Mouse (Mus musculus): ENCODE data around the gene Prcp. TPM values are rescaled to one million over a fixed set of nuclear protein-coding genes. Genes with fewer than 3 reads are reported as not detected.

Prcp gene
- polyA plus RNA-seq (2012; ENCODE audit: insufficient read depth, insufficient read length, missing spikeins): 11.4 and 11.9 TPM in 2 replicates

- 0 out of 2 replicates have a peak, but pooled peaks cover 3% of the 10 kb centered on the region for H3K4me1 ChIP-seq (ENCODE audit: control insufficient read depth, insufficient read depth, insufficient read length, low read length)
- H3K27ac ChIP-seq (replicated peaks; ENCODE audit: low read depth, low read length): peak within 1 kb of the TSS; percentile 92
- H3K4me3 ChIP-seq (ENCODE audit: insufficient read depth, low read depth, low read length): peak within 1 kb of the TSS; percentile 71
Measured at GRCm38 (mm10) chr7:92874116-92874675, at the start of gene Prcp, which contains the start of gene Ddias. Gene Prcp (plus strand): TSS chr7:92874470. Gene Ddias (minus strand): TSS chr7:92874247.

DNA sequence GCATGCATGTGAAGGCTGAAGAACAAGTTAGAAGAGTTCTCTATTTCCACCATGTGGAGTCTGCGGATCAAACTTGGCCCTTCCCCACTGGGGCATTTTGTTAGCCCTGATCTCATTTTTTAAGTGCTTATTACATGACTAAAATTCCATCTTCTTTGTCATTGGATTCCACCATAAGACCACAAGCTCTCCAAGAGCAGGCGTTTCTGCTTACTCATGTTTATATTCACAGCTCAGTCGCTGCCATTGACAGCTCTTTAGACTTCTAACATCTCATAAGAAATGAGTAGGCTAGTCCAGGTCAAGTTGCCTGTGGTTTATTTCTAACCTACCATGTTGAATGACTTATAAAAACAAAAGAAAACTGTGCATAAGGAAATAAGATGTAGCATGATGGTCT lies 48.0 kb upstream of the Prcp start:
- Histone ChIP-seq H3K4me1 (ENCODE audit: control insufficient read depth, insufficient read depth, insufficient read length, low read length) (no peaks in the 10 kb centered on the region), H3K4me3 (ENCODE audit: insufficient read depth, low read depth, low read length) (no peak overlapping the region), H3K27ac (replicated peaks; ENCODE audit: low read depth, low read length) (no peak overlapping the region)

- Histone ChIP-seq H3K4me3 (ENCODE audit: insufficient read depth, low read depth, low read length) (no peak overlapping the region), H3K4me1 (ENCODE audit: control insufficient read depth, insufficient read depth, insufficient read length, low read length) (no peaks in the 10 kb centered on the region), H3K27ac (replicated peaks; ENCODE audit: low read depth, low read length) (no peak overlapping the region)
Measured at GRCm38 (mm10) chr7:92827981-92828380, 46.3 kb upstream of the Prcp start.

- H3K27ac ChIP-seq (replicated peaks; ENCODE audit: low read depth, low read length): no peak overlapping the region
- H3K4me1 ChIP-seq (ENCODE audit: control insufficient read depth, insufficient read depth, insufficient read length, low read length): no peaks in the 10 kb centered on the region
Measured at GRCm38 (mm10) chr7:92832395-92832794, 41.9 kb upstream of the Prcp start.

DNA sequence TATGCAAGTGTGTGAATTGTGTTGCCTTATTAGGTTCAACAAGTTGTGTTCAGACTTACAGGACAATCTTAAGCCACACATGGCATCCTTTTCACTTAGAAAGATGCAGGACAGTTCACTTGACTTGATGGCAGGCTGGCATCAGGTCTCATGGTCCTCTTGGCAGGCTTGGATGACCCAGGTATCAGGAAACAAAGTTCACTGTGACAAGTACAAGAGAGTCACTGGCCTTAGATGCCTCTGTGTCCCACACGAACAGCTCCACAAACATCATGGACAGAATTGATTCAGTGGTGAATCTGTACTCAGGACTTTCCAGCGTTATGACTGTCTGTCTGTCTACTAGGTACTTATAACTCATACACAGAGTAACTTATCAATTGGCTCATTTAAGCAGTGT lies 39.9 kb upstream of the Prcp start:
- H3K4me3 ChIP-seq (ENCODE audit: insufficient read depth, low read depth, low read length): no peak overlapping the region

More at GRCm38 (mm10) chr7:92832395-92832794, 41.9 kb upstream of the Prcp start:
- H3K4me3 ChIP-seq (ENCODE audit: insufficient read depth, low read depth, low read length): no peak overlapping the region

GRCm38 (mm10) chr7:92836447-92836846 lies 37.8 kb upstream of the Prcp start:
- Histone ChIP-seq H3K4me3 (ENCODE audit: insufficient read depth, low read depth, low read length) (no peak overlapping the region), H3K27ac (replicated peaks; ENCODE audit: low read depth, low read length) (no peak overlapping the region), H3K4me1 (ENCODE audit: control insufficient read depth, insufficient read depth, insufficient read length, low read length) (no peaks in the 10 kb centered on the region)

More for the DNA sequence above, 39.9 kb upstream of the Prcp start:
- Histone ChIP-seq H3K4me1 (ENCODE audit: control insufficient read depth, insufficient read depth, insufficient read length, low read length) (no peaks in the 10 kb centered on the region), H3K27ac (replicated peaks; ENCODE audit: low read depth, low read length) (no peak overlapping the region)

DNA sequence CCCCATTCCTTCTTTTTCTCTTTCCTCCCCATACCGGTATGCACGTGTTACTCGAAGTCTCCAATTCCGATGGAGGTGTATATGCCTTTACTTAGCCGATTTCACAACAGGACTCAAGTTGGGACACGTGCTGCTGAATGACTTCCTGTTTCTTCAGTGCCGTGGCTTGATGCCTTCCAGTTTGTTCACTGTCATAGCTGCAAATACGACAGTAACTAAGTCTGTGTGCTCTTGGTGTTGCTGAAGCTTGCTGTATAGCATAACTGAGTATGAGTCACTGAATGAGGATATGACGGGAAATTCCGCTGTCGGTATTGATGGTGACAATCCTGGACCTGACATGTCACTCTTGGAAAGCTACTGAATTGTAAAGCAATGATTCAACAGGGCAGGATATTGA lies 37.0 kb upstream of the Prcp start:
- Histone ChIP-seq H3K4me1 (ENCODE audit: control insufficient read depth, insufficient read depth, insufficient read length, low read length) (no peaks in the 10 kb centered on the region), H3K27ac (replicated peaks; ENCODE audit: low read depth, low read length) (no peak overlapping the region), H3K4me3 (ENCODE audit: insufficient read depth, low read depth, low read length) (no peak overlapping the region)

GRCm38 (mm10) chr7:92837907-92838306 lies 36.4 kb upstream of the Prcp start:
- no peaks in the 10 kb centered on the region for H3K4me1 ChIP-seq (ENCODE audit: control insufficient read depth, insufficient read depth, insufficient read length, low read length)
- H3K4me3 ChIP-seq (ENCODE audit: insufficient read depth, low read depth, low read length): no peak overlapping the region
- H3K27ac ChIP-seq (replicated peaks; ENCODE audit: low read depth, low read length): no peak overlapping the region

- Histone ChIP-seq H3K4me1 (ENCODE audit: control insufficient read depth, insufficient read depth, insufficient read length, low read length) (no peaks in the 10 kb centered on the region), H3K27ac (replicated peaks; ENCODE audit: low read depth, low read length) (no peak overlapping the region), H3K4me3 (ENCODE audit: insufficient read depth, low read depth, low read length) (no peak overlapping the region)
Measured at GRCm38 (mm10) chr7:92842254-92842653, 32.0 kb upstream of the Prcp start.

DNA sequence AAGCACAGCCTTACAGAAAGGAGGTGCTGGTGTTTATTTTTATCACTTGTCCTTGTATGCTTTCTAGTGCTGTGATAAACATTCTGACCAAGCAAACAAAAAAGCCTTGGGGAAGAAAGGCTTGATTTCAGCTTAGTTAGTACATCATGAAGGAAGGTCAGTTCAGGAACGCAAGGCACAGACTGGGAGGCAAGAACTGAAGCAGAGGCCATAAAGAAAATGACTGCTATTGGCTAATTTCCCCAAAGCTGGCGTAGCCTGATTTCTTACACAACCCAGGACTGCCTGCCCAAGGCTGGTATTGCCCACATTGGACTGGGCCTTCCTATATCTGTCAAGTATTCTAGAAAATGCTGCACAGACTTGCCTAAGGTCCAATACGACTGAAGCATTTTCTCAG lies 26.0 kb upstream of the Prcp start:
- Histone ChIP-seq H3K4me3 (ENCODE audit: insufficient read depth, low read depth, low read length) (no peak overlapping the region), H3K27ac (replicated peaks; ENCODE audit: low read depth, low read length) (no peak overlapping the region), H3K4me1 (ENCODE audit: control insufficient read depth, insufficient read depth, insufficient read length, low read length) (no peaks in the 10 kb centered on the region)

- H3K4me3 ChIP-seq (ENCODE audit: insufficient read depth, low read depth, low read length): no peak overlapping the region
- H3K4me1 ChIP-seq (ENCODE audit: control insufficient read depth, insufficient read depth, insufficient read length, low read length): no peaks in the 10 kb centered on the region
Measured at GRCm38 (mm10) chr7:92866526-92866925, 7.7 kb upstream of the Prcp start.

DNA sequence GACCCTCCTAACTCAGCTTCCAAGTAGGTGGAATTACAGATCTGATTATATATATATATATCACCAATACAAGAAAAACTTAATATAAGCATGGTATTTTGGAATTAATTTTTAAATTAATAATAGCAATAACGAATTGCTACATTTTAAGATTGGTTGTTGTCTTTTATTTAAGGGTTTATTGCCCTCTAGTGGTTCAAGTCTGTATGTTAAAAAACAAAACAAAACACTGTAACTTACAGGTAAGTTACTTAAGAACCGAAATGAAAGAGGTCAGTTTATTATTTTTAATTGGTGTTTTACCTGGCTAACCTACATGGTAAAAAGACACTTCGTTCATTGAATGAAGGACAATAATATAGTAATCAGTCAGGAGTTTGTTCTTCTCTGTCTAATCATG lies 4.1 kb upstream of the Prcp start:
- H3K4me3 ChIP-seq (ENCODE audit: insufficient read depth, low read depth, low read length): no peak overlapping the region
- H3K27ac ChIP-seq (replicated peaks; ENCODE audit: low read depth, low read length): no peak overlapping the region
- no peaks in the 10 kb centered on the region for H3K4me1 ChIP-seq (ENCODE audit: control insufficient read depth, insufficient read depth, insufficient read length, low read length)

More at GRCm38 (mm10) chr7:92866526-92866925, 7.7 kb upstream of the Prcp start:
- no peak overlapping the region for H3K27ac ChIP-seq (replicated peaks; ENCODE audit: low read depth, low read length)

DNA sequence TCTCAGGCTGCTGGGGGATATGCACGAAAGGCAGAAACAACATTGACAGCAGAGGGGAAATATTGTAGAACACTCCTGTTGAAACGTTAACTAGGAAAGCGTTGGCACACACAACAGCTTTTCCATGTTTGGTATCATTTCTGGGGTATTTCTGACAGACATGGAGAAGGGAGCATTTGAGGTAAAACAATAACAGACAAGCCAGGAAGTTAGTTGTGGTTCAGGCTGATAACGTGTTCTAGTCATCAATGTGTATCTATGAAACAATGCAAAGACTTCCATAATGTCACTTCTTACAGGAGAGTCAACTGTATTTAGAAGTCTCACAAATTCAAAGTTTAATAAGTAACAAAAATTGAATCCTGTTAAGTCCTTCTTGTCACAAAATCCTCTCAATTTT lies 2.7 kb upstream of the Prcp start:
- no peak overlapping the region for H3K27ac ChIP-seq (replicated peaks; ENCODE audit: low read depth, low read length)
- H3K4me1 ChIP-seq (ENCODE audit: control insufficient read depth, insufficient read depth, insufficient read length, low read length): no peaks in the 10 kb centered on the region
- H3K4me3 ChIP-seq (ENCODE audit: insufficient read depth, low read depth, low read length): no peak overlapping the region

DNA sequence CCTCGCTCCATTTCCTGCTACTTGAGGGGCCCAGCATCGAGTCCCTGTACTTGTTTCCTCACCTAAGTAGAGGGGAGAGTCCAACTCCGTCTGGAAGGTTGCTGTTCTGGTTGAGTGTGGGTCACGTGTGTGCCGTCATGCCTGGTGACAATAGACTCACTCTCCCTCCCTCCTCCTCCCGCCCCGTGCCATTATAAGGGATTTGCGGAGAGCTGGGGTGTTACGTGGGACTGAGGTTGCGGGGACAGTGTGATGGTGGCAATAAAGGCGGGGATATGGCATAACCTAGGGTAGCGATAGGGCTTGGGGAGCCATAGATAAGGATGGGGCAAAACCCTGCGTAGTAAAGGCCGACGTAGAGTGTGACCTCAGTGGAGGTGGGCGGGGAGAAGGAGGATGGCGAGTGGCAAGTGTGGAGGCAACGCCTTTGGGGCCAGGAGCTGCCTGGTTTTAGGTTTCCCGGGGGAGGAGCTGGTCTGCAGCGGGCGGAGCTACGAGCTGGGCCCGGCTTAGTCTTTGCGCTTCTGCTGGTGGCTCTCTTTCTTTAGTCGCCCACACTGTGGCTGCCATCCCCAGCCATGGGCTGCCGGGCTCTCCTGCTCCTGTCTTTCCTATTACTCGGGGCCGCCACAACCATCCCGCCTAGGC lies 615 bp downstream of the Prcp start:
- H3K4me1 ChIP-seq (ENCODE audit: control insufficient read depth, insufficient read depth, insufficient read length, low read length): 0 out of 2 replicates have a peak, but pooled peaks cover 3% of the 10 kb centered on the region
- peak overlapping the region; percentile 71 for H3K4me3 ChIP-seq (ENCODE audit: insufficient read depth, low read depth, low read length)
- H3K27ac ChIP-seq (replicated peaks; ENCODE audit: low read depth, low read length): peak overlapping the region; percentile 92

DNA sequence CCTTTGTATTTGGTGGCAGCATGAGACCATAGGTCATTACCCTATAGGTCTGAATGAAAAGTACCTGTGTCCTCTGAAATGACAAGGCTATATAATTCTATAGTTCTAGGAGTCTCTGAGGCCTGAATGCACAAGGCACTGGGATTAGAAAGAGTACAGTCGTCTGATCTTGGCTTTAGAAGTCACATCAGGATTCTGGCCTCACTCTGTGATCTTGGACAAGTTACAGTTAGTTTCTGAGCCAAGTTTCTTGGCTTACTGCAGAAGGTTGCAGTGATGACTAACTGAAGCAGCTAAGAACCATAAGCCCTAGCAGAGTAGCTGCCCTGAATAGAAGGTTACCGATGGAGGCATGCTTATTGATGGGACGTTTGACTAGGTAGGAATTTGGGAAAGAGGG lies 1.8 kb downstream of the Prcp start:
- H3K27ac ChIP-seq (replicated peaks; ENCODE audit: low read depth, low read length): peak overlapping the region; percentile 23; the same call in 1 of the 2 replicates
- H3K4me1 ChIP-seq (ENCODE audit: control insufficient read depth, insufficient read depth, insufficient read length, low read length): 0 out of 2 replicates have a peak, but pooled peaks cover 3% of the 10 kb centered on the region
- peak overlapping the region; percentile 71 for H3K4me3 ChIP-seq (ENCODE audit: insufficient read depth, low read depth, low read length)

DNA sequence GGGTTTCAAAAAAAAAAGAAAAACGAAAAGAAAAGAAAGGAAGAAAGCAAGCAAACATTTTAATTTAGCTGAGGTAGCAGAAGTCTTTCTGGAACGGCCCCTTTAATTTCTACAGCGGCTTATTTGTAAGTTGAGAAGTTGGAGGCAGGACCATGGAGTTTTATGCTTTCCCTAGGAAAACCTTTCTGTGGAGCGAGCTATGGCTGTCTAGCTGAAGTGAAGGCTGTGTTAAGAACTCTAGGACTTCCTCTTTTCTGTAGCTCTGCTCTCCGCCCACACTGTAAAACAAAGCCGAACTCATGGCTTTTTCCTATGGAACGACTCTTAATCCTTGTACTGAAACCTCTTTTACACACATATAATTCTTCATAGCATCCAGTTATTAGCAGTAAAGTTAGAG lies 2.3 kb downstream of the Prcp start:
- H3K27ac ChIP-seq (replicated peaks; ENCODE audit: low read depth, low read length): peak overlapping the region; percentile 34

More for the DNA sequence above, 2.3 kb downstream of the Prcp start:
- Histone ChIP-seq H3K4me1 (ENCODE audit: control insufficient read depth, insufficient read depth, insufficient read length, low read length) (0 out of 2 replicates have a peak, but pooled peaks cover 3% of the 10 kb centered on the region), H3K4me3 (ENCODE audit: insufficient read depth, low read depth, low read length) (peak overlapping the region; percentile 42; the same call in 1 of the 2 replicates)
